Mouse (Mus musculus): Measurements from ENCODE around the gene Gcsam. TPM values are rescaled to one million over a fixed set of nuclear protein-coding genes. Genes with fewer than 3 reads are reported as not detected.

Gcsam gene
- under 1 TPM in 1 of 3 experiments, not detected in 2; 0.23 TPM for polyA plus RNA-seq (2017; shearing (Covaris generic))

GRCm38 (mm10) chr16:45610267-45610666, at the start of gene Gcsam:
Gene Gcsam, plus strand, starts transcription at chr16:45610380.
- ATAC-seq, result no peak

- ATAC-seq, result no peak
These were observed 48.4 kb upstream of the Gcsam start for GRCm38 (mm10) chr16:45561747-45562146.

GRCm38 (mm10) chr16:45572307-45572706, 37.9 kb upstream of the Gcsam start:
- ATAC-seq, result no peak

DNA sequence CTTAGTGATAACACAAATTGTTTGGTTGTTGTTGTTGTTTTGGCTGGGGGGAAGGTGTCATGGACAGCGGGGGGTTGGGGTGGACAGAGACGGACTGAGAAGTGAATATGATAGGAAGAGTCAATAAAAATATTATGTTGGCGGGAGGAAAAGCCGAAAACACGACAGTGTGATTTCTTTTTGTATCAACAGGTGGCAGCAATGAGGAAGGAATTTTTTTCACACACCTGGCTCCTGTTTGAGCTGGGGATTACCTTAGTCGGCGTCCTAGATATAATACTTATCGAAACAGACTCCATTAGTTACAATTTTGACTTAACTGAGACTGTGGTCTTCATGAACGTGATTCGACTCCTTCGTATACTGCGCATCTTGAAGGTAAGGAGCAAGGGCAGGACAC, 30.3 kb upstream of the Gcsam start:
- no peak for ATAC-seq

- no peak for ATAC-seq
These were observed 27.7 kb upstream of the Gcsam start for GRCm38 (mm10) chr16:45582512-45582911.

DNA sequence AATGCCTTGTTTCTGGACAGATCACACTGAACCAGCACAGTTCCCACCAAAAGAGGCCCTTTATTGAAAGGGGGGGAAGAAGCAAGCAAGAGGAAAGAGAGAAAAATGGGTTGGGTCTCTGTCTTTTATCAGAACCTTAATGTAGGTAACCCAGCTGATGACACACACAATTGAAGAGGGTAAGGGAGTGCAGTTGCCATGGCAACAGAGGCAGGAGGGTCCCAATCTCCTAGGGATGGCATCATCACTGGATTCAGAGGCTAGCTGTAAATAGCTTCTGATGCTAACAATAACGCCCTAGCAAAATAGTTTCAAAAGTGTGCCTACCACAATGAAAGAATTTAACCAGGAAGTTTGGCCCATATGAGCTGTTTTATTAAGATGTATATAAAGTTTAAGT, 16.5 kb upstream of the Gcsam start:
- no peak for ATAC-seq

- no peak for ATAC-seq
These were observed 14.7 kb upstream of the Gcsam start for GRCm38 (mm10) chr16:45595494-45595893.

GRCm38 (mm10) chr16:45608481-45608954, 1.7 kb upstream of the Gcsam start:
- ATAC-seq, result no peak

DNA sequence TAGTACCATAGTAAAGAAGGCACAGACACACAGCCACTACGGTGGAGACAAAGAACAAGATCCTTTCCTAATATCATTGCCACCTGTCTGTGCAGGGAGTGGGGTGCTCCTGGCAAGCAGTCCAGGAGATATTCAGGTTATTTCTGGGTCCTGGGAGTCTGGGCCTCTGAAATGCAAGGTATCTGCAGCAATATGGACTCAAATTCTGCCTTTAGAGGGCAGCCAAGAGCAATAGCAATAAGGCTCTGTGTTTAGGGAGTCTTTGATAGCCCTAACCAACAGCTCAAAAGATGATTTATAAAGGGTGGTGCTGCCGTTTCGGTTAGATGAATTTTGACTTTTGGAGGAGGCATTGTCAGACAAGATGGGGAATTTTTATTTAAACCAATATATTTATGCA, 880 bp upstream of the Gcsam start:
- ATAC-seq, result no peak

- no peak for ATAC-seq
These were observed 3.1 kb downstream of the Gcsam start for GRCm38 (mm10) chr16:45613247-45613646.

- no peak for ATAC-seq
These were observed 5.8 kb downstream of the Gcsam start for GRCm38 (mm10) chr16:45615944-45616343.

GRCm38 (mm10) chr16:45619751-45620375, 9.7 kb downstream of the Gcsam start:
- ATAC-seq, result no peak

DNA sequence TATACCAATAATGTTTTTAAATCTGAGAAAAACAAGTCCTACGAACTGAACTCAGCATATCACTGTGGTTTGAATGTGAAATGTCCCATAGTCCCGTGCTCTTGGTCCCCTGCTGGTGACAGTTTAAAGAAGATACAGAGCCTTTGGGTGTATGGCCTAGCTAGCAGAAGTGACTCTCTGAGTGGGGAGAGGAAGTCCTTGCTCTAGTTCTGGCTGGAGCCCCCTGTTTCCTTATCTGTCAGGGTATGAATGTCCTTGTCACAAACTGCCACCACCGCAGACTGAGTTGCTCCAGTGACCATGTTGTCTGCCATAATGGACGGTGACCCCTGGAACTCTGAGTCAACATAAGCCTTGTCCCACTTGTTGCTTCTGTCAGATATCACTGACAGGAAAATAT, 13.1 kb downstream of the Gcsam start:
- ATAC-seq, result no peak

- ATAC-seq, result peak; percentile 64
These were observed 14.6 kb downstream of the Gcsam start for GRCm38 (mm10) chr16:45624791-45625190.

GRCm38 (mm10) chr16:45625342-45625741, 15.2 kb downstream of the Gcsam start:
- ATAC-seq, result no peak

- no peak for ATAC-seq
These were observed 19.4 kb downstream of the Gcsam start for GRCm38 (mm10) chr16:45629497-45630105.

GRCm38 (mm10) chr16:45630347-45630960, 20.3 kb downstream of the Gcsam start:
- peak; percentile 84 for ATAC-seq

- ATAC-seq, result no peak
These were observed 22.2 kb downstream of the Gcsam start for GRCm38 (mm10) chr16:45632420-45632819.

- ATAC-seq, result no peak
These were observed 25.6 kb downstream of the Gcsam start for GRCm38 (mm10) chr16:45635826-45636225.

GRCm38 (mm10) chr16:45640070-45640762, 30.0 kb downstream of the Gcsam start:
- no peak for ATAC-seq

- ATAC-seq, result no peak
These were observed 31.1 kb downstream of the Gcsam start for GRCm38 (mm10) chr16:45641301-45641700.

- no peak for ATAC-seq
These were observed 33.8 kb downstream of the Gcsam start for GRCm38 (mm10) chr16:45643944-45644343.

- no peak for ATAC-seq
These were observed 34.2 kb downstream of the Gcsam start for GRCm38 (mm10) chr16:45644380-45644779.

All from inflammation-experienced regulatory T-cells, adult 6 months (primary cell).